Comparison of ENCODE assay signal across 21 mouse cellular contexts in genomic region chr17:86932896-86933295, GRCm38 (mm10). TPM values are rescaled to one million over a fixed set of nuclear protein-coding genes. Genes with fewer than 3 reads are reported as not detected.
DNase-seq lines count a peak whose midpoint lies in the region; ATAC-seq lines count a peak whose summit lies in the region.
"Had no signal": no experiment of that assay in that cellular context is flagged by ENCODE, and none has a peak within 500 bp of the region (broad histone marks: within the 10 kb centered on the region; RNA-seq: fewer than 3 reads in every experiment).

No protein-coding gene starts in this region.

- H3K4me2 ChIP-seq in midbrain, embryonic 13.5 days (replicated peaks) = peak overlapping the region; percentile 19; the same call in 1 of the 2 replicates
- H3K4me2 ChIP-seq in hindbrain, embryonic 15.5 days = peak overlapping the region; percentile 38
- H3K4me2 ChIP-seq: heart, embryonic 11.5 days; liver, embryonic 11.5 days had no signal

- 39% methylated on average over 5 of the region's 5 CpGs for WGBS in midbrain, embryonic 13.5 days
- 29% methylated on average over 5 of the region's 5 CpGs for WGBS in midbrain, embryonic 10.5 days
- WGBS in hindbrain, embryonic 15.5 days = 21% methylated on average over 5 of the region's 5 CpGs

- no peaks in the 10 kb centered on the region for H3K27me3 ChIP-seq in midbrain, embryonic 13.5 days
- peaks cover 20% of the 10 kb centered on the region for H3K27me3 ChIP-seq in midbrain, embryonic 10.5 days (ENCODE audit: low read depth, poor library complexity, severe bottlenecking)
- H3K27me3 ChIP-seq in hindbrain, embryonic 15.5 days = no peaks in the 10 kb centered on the region
- H3K27me3 ChIP-seq: Patski had no signal

- no peak overlapping the region for H3K4me3 ChIP-seq in midbrain, embryonic 13.5 days (replicated peaks)
- no peak overlapping the region for H3K4me3 ChIP-seq in midbrain, embryonic 10.5 days
- no peak overlapping the region for H3K4me3 ChIP-seq in hindbrain, embryonic 15.5 days

- H3K36me3 ChIP-seq in midbrain, embryonic 13.5 days = no peaks in the 10 kb centered on the region
- H3K36me3 ChIP-seq in midbrain, embryonic 10.5 days = no peaks in the 10 kb centered on the region
- H3K36me3 ChIP-seq in hindbrain, embryonic 15.5 days = no peaks in the 10 kb centered on the region

- no peaks in the 10 kb centered on the region for H3K9me3 ChIP-seq in midbrain, embryonic 13.5 days
- H3K9me3 ChIP-seq in midbrain, embryonic 10.5 days (replicated peaks) = no peaks in the 10 kb centered on the region
- H3K9me3 ChIP-seq in hindbrain, embryonic 15.5 days = no peaks in the 10 kb centered on the region

- no peak overlapping the region for H3K27ac ChIP-seq in midbrain, embryonic 13.5 days
- H3K27ac ChIP-seq in midbrain, embryonic 10.5 days (replicated peaks) = no peak overlapping the region
- peak overlapping the region; percentile 73 for H3K27ac ChIP-seq in hindbrain, embryonic 15.5 days (replicated peaks)

- H3K4me1 ChIP-seq in midbrain, embryonic 13.5 days (replicated peaks) = peaks cover 22% of the 10 kb centered on the region
- H3K4me1 ChIP-seq in midbrain, embryonic 10.5 days = peaks cover 22% of the 10 kb centered on the region
- peaks cover 32% of the 10 kb centered on the region for H3K4me1 ChIP-seq in hindbrain, embryonic 15.5 days (replicated peaks)

- ATAC-seq in midbrain, embryonic 13.5 days = peak; percentile 75
- peak; percentile 68 for ATAC-seq in hindbrain, embryonic 15.5 days (ENCODE audit: low FRiP score, low read depth)
- ATAC-seq: CD4-positive, CD25-positive, alpha-beta regulatory T cell, adult 4 months; Patski had no signal

- H3K9ac ChIP-seq in midbrain, embryonic 13.5 days (replicated peaks) = 0 out of 2 replicates have a peak overlapping the region, but pooled peaks have one; percentile 3
- no peak overlapping the region for H3K9ac ChIP-seq in hindbrain, embryonic 15.5 days

- no peak for DNase-seq in midbrain, embryonic 10.5 days (ENCODE audit: low spot score)
- peak; percentile 47 for DNase-seq in brain, embryonic 18.5 days (ENCODE audit: low read depth, low spot score)
- DNase-seq in retina, embryonic 14.5 days (ENCODE audit: low spot score) = peak; percentile 10
- DNase-seq in cerebellum, postnatal 10 days = no peak
- no peak for DNase-seq in cerebellum, postnatal 4 days (ENCODE audit: low spot score in 2 of 2)
- DNase-seq: adrenal gland, adult 8-10 months; cerebellum, postnatal 14 days; gastrocnemius, postnatal 36 days; heart, postnatal 4 days; kidney, adult 2 months; layer of hippocampus, adult 9-11 months; right cerebral cortex, postnatal 14 days had no signal

RNA-seq across cellular contexts. Expression of gene Atp6v1e2, which starts 14.8 kb away (rescaled TPM):
- not detected in 2 replicates for polyA plus RNA-seq in midbrain, embryonic 13.5 days (2015; fragmentation: Nextera tagmentation; extraction: Ambion mirVana)
- polyA plus RNA-seq in midbrain, embryonic 10.5 days (2016; fragmentation: Nextera tagmentation; extraction: Ambion mirVana) = not detected in 2 replicates
- polyA plus RNA-seq in hindbrain, embryonic 15.5 days (2015; fragmentation: Nextera tagmentation; extraction: Ambion mirVana) = 0.16 TPM in 1 of 2 replicates, not detected in the other
- polyA plus RNA-seq: CD4-positive, CD25-positive, alpha-beta regulatory T cell, adult 4 months; embryonic facial prominence, embryonic 11.5 days; heart, embryonic 11.5 days; kidney, adult 2 months; liver, embryonic 11.5 days; lung, embryonic 16.5 days; Patski; thymus, postnatal 0 days had no signal

RNA-seq across cellular contexts. Expression of gene Tmem247, which starts 15.7 kb away (rescaled TPM):
- not detected in 2 replicates for polyA plus RNA-seq in midbrain, embryonic 13.5 days (2015; fragmentation: Nextera tagmentation; extraction: Ambion mirVana)
- polyA plus RNA-seq in midbrain, embryonic 10.5 days (2016; fragmentation: Nextera tagmentation; extraction: Ambion mirVana) = not detected in 2 replicates
- polyA plus RNA-seq in hindbrain, embryonic 15.5 days (2015; fragmentation: Nextera tagmentation; extraction: Ambion mirVana) = not detected in 2 replicates
- polyA plus RNA-seq: CD4-positive, CD25-positive, alpha-beta regulatory T cell, adult 4 months; embryonic facial prominence, embryonic 11.5 days; heart, embryonic 11.5 days; kidney, adult 2 months; liver, embryonic 11.5 days; lung, embryonic 16.5 days; Patski; thymus, postnatal 0 days had no signal

RNA-seq across cellular contexts. Expression of gene Rhoq, which starts 30.0 kb away (rescaled TPM):
- polyA plus RNA-seq in midbrain, embryonic 13.5 days (2015; fragmentation: Nextera tagmentation; extraction: Ambion mirVana) = 6.5 and 7.0 TPM in 2 replicates
- 9.0 and 9.9 TPM in 2 replicates for polyA plus RNA-seq in midbrain, embryonic 10.5 days (2016; fragmentation: Nextera tagmentation; extraction: Ambion mirVana)
- 8.6 and 8.8 TPM in 2 replicates for polyA plus RNA-seq in hindbrain, embryonic 15.5 days (2015; fragmentation: Nextera tagmentation; extraction: Ambion mirVana)

Comparison
In these comparisons a context has a peak if more than half of its experiments do, and no peak if none do; other contexts are left out.
1. DNase-seq: peak in brain, embryonic 18.5 days (single experiment) and retina, embryonic 14.5 days (single experiment); none in midbrain, embryonic 10.5 days (single experiment), cerebellum, postnatal 10 days (0 of 2) and cerebellum, postnatal 4 days (0 of 2).